Mouse (Mus musculus): Measurements from ENCODE around the gene Prkar2b.

GRCm38 (mm10) chr12:32080692-32081091 is 19.6 kb upstream of the Prkar2b start:
- TF ChIP-seq POLR2A (IDR thresholded peaks at IDR 0.05; ENCODE audit: insufficient read length, low read depth) (no peak), POLR2AphosphoS2 (IDR thresholded peaks at IDR 0.05; ENCODE audit: insufficient read length, low read depth) (no peak), E2F4 (IDR thresholded peaks at IDR 0.05; ENCODE audit: insufficient read depth) (no peak), USF1 (IDR thresholded peaks at IDR 0.05; ENCODE audit: low read depth) (no peak)
